Mouse (Mus musculus): ENCODE results near the gene Tesc.

DNA sequence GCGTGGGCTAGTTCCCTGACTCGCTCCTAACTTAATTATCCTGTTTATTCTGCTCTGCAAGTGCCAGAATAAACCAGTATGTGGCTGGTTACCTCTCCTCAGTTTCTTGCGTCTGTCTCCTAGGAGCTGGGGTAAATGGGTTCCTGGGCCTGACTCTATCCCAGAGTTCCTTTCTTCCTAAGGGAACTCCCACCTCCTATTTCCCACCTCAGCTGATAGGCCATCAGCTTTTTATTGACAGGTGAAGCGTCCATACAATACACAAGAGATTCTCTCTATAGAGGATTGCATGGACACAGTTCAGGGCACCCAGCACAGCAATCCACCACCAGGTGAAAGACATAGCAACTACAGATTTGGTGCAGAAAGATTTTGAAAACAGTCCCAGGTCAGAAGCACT is 16.2 kb downstream of the Tesc start:
- TF ChIP-seq GATA1 (IDR thresholded peaks at IDR 0.05; ENCODE audit: borderline replicate concordance, low read length) (no peak), FLI1 (IDR thresholded peaks at IDR 0.05; ENCODE audit: low read length) (no peak)

All from megakaryocyte, embryonic 14.5 days (primary cell).